Mouse (Mus musculus) MEL (cell line): ENCODE data around the gene Snrnp27. TPM values are rescaled to one million over a fixed set of nuclear protein-coding genes. Genes with fewer than 3 reads are reported as not detected.

Source experiments
- DNase-seq: peaks from one replicate; pipeline ENCODE4 v3.0.0; 2011; ENCODE audit warnings: low read depth, low spot score
- H3K27ac ChIP-seq: 2 replicates; pipeline ENCODE4 v1.5.1; 2012; ENCODE audit warnings: low read depth, mild to moderate bottlenecking, control low read depth, low read length, moderate library complexity; ENCODE audit not compliant: control insufficient read depth
- H3K27me3 ChIP-seq, 2 experiments: fragments of 150-350 bp in 1 of 2; sonication (generic) in 1 of 2; 2 replicates each; pipeline ENCODE4 v1.6.1; 2012; ENCODE audit warnings: low read length in 2 of 2, mild to moderate bottlenecking in 2 of 2, improper control_type of control experiment in 1 of 2, moderate library complexity in 1 of 2; ENCODE audit not compliant: insufficient read depth in 2 of 2, control insufficient read depth in 1 of 2
- H3K36me3 ChIP-seq, 2 experiments: 2 replicates each; pipeline ENCODE4 v1.6.1; 2012 to 2014; ENCODE audit warnings: low read length in 2 of 2, improper control_type of control experiment in 1 of 2, inconsistent platforms in 1 of 2, mild to moderate bottlenecking in 1 of 2; ENCODE audit not compliant: insufficient read depth in 2 of 2, control insufficient read depth in 1 of 2
- H3K4me1 ChIP-seq, 2 experiments: fragments of 150-350 bp in 1 of 2; sonication (generic) in 1 of 2; 2 replicates each; pipeline ENCODE4 v1.6.1; 2012; ENCODE audit warnings: low read length in 2 of 2, improper control_type of control experiment in 1 of 2, mild to moderate bottlenecking in 1 of 2; ENCODE audit not compliant: insufficient read depth in 2 of 2, control insufficient read depth in 1 of 2
- H3K4me3 ChIP-seq, 2 experiments: fragments of 150-350 bp in 1 of 2; sonication (generic) in 1 of 2; 2 replicates each; pipeline ENCODE4 v1.5.1; 2012; ENCODE audit warnings: low read depth in 2 of 2, low read length in 2 of 2, mild to moderate bottlenecking in 2 of 2, moderate library complexity in 2 of 2, control low read depth in 1 of 2, improper control_type of control experiment in 1 of 2; ENCODE audit not compliant: control insufficient read depth in 1 of 2, insufficient read depth in 1 of 2
- H3K79me2 ChIP-seq: 2 replicates; pipeline ENCODE4 v1.6.1; 2012; ENCODE audit warnings: mild to moderate bottlenecking, low read length, moderate library complexity; ENCODE audit not compliant: control insufficient read depth, poor library complexity, insufficient read depth
- H3K9ac ChIP-seq: 2 replicates; pipeline ENCODE4 v1.6.1; 2012; ENCODE audit warnings: low read depth, mild to moderate bottlenecking, control low read depth, low read length, moderate library complexity; ENCODE audit not compliant: control insufficient read depth, poor library complexity, severe bottlenecking
- H3K9me3 ChIP-seq: fragments of 150-350 bp; sonication (generic); replicated peaks from 2 replicates; pipeline ENCODE4 v1.6.1; 2012; ENCODE audit warnings: mild to moderate bottlenecking, low read length, improper control_type of control experiment, moderate library complexity; ENCODE audit not compliant: insufficient read depth
- BHLHE40 ChIP-seq: IDR thresholded peaks from 2 replicates; pipeline ENCODE4 v1.6.1; 2012; ENCODE audit warnings: low read depth, mild to moderate bottlenecking, inconsistent platforms, low read length, improper control_type of control experiment, borderline replicate concordance
- CTCF ChIP-seq, 3 experiments: IDR thresholded peaks in 2 of 3; conservative IDR thresholded peaks in 1 of 3; 2 replicates each; pipeline ENCODE4 v1.5.1; 2011 to 2012; ENCODE audit warnings: low read length in 3 of 3, low read depth in 2 of 3, mild to moderate bottlenecking in 2 of 3, improper control_type of control experiment in 1 of 3, inconsistent platforms in 1 of 3, mixed read lengths in 1 of 3, moderate library complexity in 1 of 3; ENCODE audit not compliant: control insufficient read depth in 1 of 3, insufficient read depth in 1 of 3, poor library complexity in 1 of 3, severe bottlenecking in 1 of 3
- EP300 ChIP-seq, 2 experiments: IDR thresholded peaks; 2 replicates each; pipeline ENCODE4 v1.6.1; 2011; ENCODE audit warnings: improper control_type of control experiment in 2 of 2, low read length in 2 of 2, low read depth in 1 of 2, mild to moderate bottlenecking in 1 of 2
- ETS1 ChIP-seq: IDR thresholded peaks from 2 replicates; pipeline ENCODE4 v1.6.1; 2012; ENCODE audit warnings: low read depth, mild to moderate bottlenecking, inconsistent platforms, low read length, improper control_type of control experiment, moderate library complexity
- GABPA ChIP-seq: IDR thresholded peaks from 2 replicates; pipeline ENCODE4 v1.6.1; 2012; ENCODE audit warnings: low read depth, mild to moderate bottlenecking, inconsistent platforms, low read length, improper control_type of control experiment, moderate library complexity
- GATA1 ChIP-seq: IDR thresholded peaks from 2 replicates; pipeline ENCODE4 v1.6.1; 2011; ENCODE audit warnings: low read depth, low read length, improper control_type of control experiment
- HCFC1 ChIP-seq: IDR thresholded peaks from 2 replicates; pipeline ENCODE4 v1.6.1; 2012; ENCODE audit warnings: low read depth, mild to moderate bottlenecking, inconsistent platforms, low read length, improper control_type of control experiment, moderate library complexity
- JUND ChIP-seq: IDR thresholded peaks from 2 replicates; pipeline ENCODE4 v1.6.1; 2011; ENCODE audit warnings: low read depth, mild to moderate bottlenecking, improper control_type of control experiment, low read length
- KAT2A ChIP-seq: conservative IDR thresholded peaks from 2 replicates; pipeline ENCODE4 v1.6.1; 2012; ENCODE audit warnings: low read depth, low read length, improper control_type of control experiment, inconsistent platforms
- MXI1 ChIP-seq: IDR thresholded peaks from 2 replicates; pipeline ENCODE4 v1.6.1; 2011; ENCODE audit warnings: mild to moderate bottlenecking, low read depth, low read length, improper control_type of control experiment
- MYB ChIP-seq: IDR thresholded peaks from 2 replicates; pipeline ENCODE4 v1.6.1; 2011; ENCODE audit warnings: mild to moderate bottlenecking, low read depth, low read length, improper control_type of control experiment
- POLR2A ChIP-seq, 2 experiments: IDR thresholded peaks; 2 replicates each; pipeline ENCODE4 v1.6.1; 2011 to 2012; ENCODE audit warnings: low read length in 2 of 2, mild to moderate bottlenecking in 2 of 2, control low read depth in 1 of 2, improper control_type of control experiment in 1 of 2, low read depth in 1 of 2, moderate library complexity in 1 of 2; ENCODE audit not compliant: control insufficient read depth in 1 of 2, insufficient read depth in 1 of 2, poor library complexity in 1 of 2
- POLR2AphosphoS2 ChIP-seq: IDR thresholded peaks from 2 replicates; pipeline ENCODE4 v1.6.1; 2011; ENCODE audit warnings: low read length, improper control_type of control experiment
- POLR2AphosphoS5 ChIP-seq: IDR thresholded peaks from 2 replicates; pipeline ENCODE4 v1.6.1; 2012; ENCODE audit warnings: low read depth, borderline replicate concordance, mild to moderate bottlenecking, inconsistent platforms, low read length, moderate library complexity, mixed read lengths
- RAD21 ChIP-seq: IDR thresholded peaks from 2 replicates; pipeline ENCODE4 v1.6.1; 2011; ENCODE audit warnings: mild to moderate bottlenecking, low read depth, low read length, improper control_type of control experiment
- SIN3A ChIP-seq: IDR thresholded peaks from 2 replicates; pipeline ENCODE4 v1.6.1; 2012; ENCODE audit warnings: low read length, improper control_type of control experiment, inconsistent platforms
- SMC3 ChIP-seq: IDR thresholded peaks from 2 replicates; pipeline ENCODE4 v1.6.1; 2011; ENCODE audit warnings: low read depth, low read length, improper control_type of control experiment
- TBP ChIP-seq: IDR thresholded peaks from 2 replicates; pipeline ENCODE4 v1.8.0; 2011; ENCODE audit warnings: low read depth, low read length, improper control_type of control experiment
- TCF12 ChIP-seq: IDR thresholded peaks from 2 replicates; pipeline ENCODE4 v1.6.1; 2014; ENCODE audit warnings: low read depth, mild to moderate bottlenecking, inconsistent platforms, low read length, improper control_type of control experiment, moderate library complexity
- USF2 ChIP-seq, 2 experiments: IDR thresholded peaks; 2 replicates each; pipeline ENCODE4 v1.6.1; 2011 to 2012; ENCODE audit warnings: improper control_type of control experiment in 2 of 2, low read length in 2 of 2, borderline replicate concordance in 1 of 2, inconsistent platforms in 1 of 2, low read depth in 1 of 2, mild to moderate bottlenecking in 1 of 2; ENCODE audit not compliant: insufficient read depth in 1 of 2
- ZKSCAN1 ChIP-seq: IDR thresholded peaks from 2 replicates; pipeline ENCODE4 v1.6.1; 2012; ENCODE audit warnings: low read depth, mild to moderate bottlenecking, inconsistent platforms, low read length, improper control_type of control experiment, moderate library complexity
- ZMIZ1 ChIP-seq: IDR thresholded peaks from 2 replicates; pipeline ENCODE4 v1.6.1; 2012; ENCODE audit warnings: low read depth, mild to moderate bottlenecking, inconsistent platforms, low read length, improper control_type of control experiment, moderate library complexity
- polyA plus RNA-seq, 2 experiments: library from polyadenylated mRNA; stranded (reverse) in 1 of 2; unstranded in 1 of 2; fragments of >175 nt in 1 of 2; fragments of >200 nt in 1 of 2; gene quantifications; 2 replicates each; pipeline versions ENCODE4 v1.2.1 to v1.2.4; 2012; ENCODE audit warnings: low replicate concordance in 2 of 2, low read depth in 1 of 2; ENCODE audit not compliant: insufficient read length in 2 of 2, insufficient read depth in 1 of 2, missing spikeins in 1 of 2
- total RNA-seq: library from RNA; depleted of rRNA; stranded (reverse); fragments of 300-350 nt; gene quantifications from 2 replicates; pipeline ENCODE4 v1.2.3, GENCODE M21; 2012

Gene Snrnp27
- total and polyA plus RNA-seq, 3 experiments: 79.3 to 225 (median 106) TPM

GRCm38 (mm10) chr6:86686971-86687370, 2.6 kb upstream of the Snrnp27 start:
- H3K4me1 ChIP-seq: peaks cover 3 to 12% of the 10 kb centered on the region in 2 experiments
- no peak for DNase-seq
- peaks cover 3 to 10% of the 10 kb centered on the region in 2 experiments; a peak in 3 of 4 replicates for H3K36me3 ChIP-seq
- peaks cover 8% of the 10 kb centered on the region for H3K79me2 ChIP-seq
- no peak overlapping the region for H3K27ac ChIP-seq
- no peak overlapping the region for H3K9ac ChIP-seq
- no peak overlapping the region for H3K4me3 ChIP-seq
- no peaks in the 10 kb centered on the region for H3K27me3 ChIP-seq
- no peak for TF ChIP-seq BHLHE40
- TF ChIP-seq TCF12: no peak
- no peak for TF ChIP-seq CTCF (IDR thresholded peaks at IDR 0.05 in 2 of 3, conservative IDR thresholded peaks at IDR 0.05 in 1 of 3; ENCODE audit: control insufficient read depth in 1 of 3, insufficient read depth in 1 of 3, low read depth in 2 of 3, low read length in 3 of 3, poor library complexity in 1 of 3, severe bottlenecking in 1 of 3)
- TF ChIP-seq JUND: no peak
- no peak for TF ChIP-seq GABPA
- no peak for TF ChIP-seq POLR2AphosphoS2
- TF ChIP-seq SMC3: no peak
- no peak for TF ChIP-seq ETS1
- no peak for TF ChIP-seq MYB
- no peak for TF ChIP-seq GATA1
- TF ChIP-seq HCFC1: no peak
- TF ChIP-seq RAD21: no peak
- TF ChIP-seq POLR2A (IDR thresholded peaks at IDR 0.05; ENCODE audit: control insufficient read depth in 1 of 2, insufficient read depth in 1 of 2, low read depth in 1 of 2, low read length in 2 of 2, poor library complexity in 1 of 2): no peak
- no peak for TF ChIP-seq MXI1
- TF ChIP-seq KAT2A: no peak
- TF ChIP-seq SIN3A: no peak
- H3K9me3 ChIP-seq: no peaks in the 10 kb centered on the region

- Histone ChIP-seq H3K4me3 (peak overlapping the region; percentile 56 to 98), H3K27ac (peak overlapping the region; percentile 58), H3K27me3 (no peaks in the 10 kb centered on the region), H3K79me2 (peaks cover 8% of the 10 kb centered on the region)
- no peak for DNase-seq
- TF ChIP-seq TBP (no peak), ETS1 (no peak), EP300 (IDR thresholded peaks at IDR 0.05; ENCODE audit: low read depth in 1 of 2, low read length in 2 of 2) (no peak), POLR2AphosphoS5 (no peak), TCF12 (no peak), ZMIZ1 (0 out of 2 replicates have a peak, but pooled peaks have one; percentile 2), MXI1 (no peak), POLR2A (IDR thresholded peaks at IDR 0.05; ENCODE audit: control insufficient read depth in 1 of 2, insufficient read depth in 1 of 2, low read depth in 1 of 2, low read length in 2 of 2, poor library complexity in 1 of 2) (peak in 1 of 2 experiments; percentile 44; a peak in 1 of 4 replicates), POLR2AphosphoS2 (0 out of 2 replicates have a peak, but pooled peaks have one; percentile 2), MYB (no peak), USF2 (IDR thresholded peaks at IDR 0.05; ENCODE audit: borderline replicate concordance in 1 of 2, insufficient read depth in 1 of 2, low read depth in 1 of 2, low read length in 2 of 2) (no peak), ZKSCAN1 (no peak)
- TF ChIP-seq, all 39 proteins: peak for 3
- Histone ChIP-seq H3K9ac (peak overlapping the region; percentile 65), H3K4me1 (peaks cover 3 to 7% of the 10 kb centered on the region in 2 experiments), H3K36me3 (peaks cover 6 to 13% of the 10 kb centered on the region in 2 experiments), H3K9me3 (no peaks in the 10 kb centered on the region)
These were observed 311 bp upstream of the Snrnp27 start for GRCm38 (mm10) chr6:86684655-86685011.
